Mouse (Mus musculus) liver, adult 2 months (tissue): ENCODE measurements around the gene Tlr9. TPM values are rescaled to one million over a fixed set of nuclear protein-coding genes. Genes with fewer than 3 reads are reported as not detected.
A peak's percentile ranks its signal among the peaks of the same experiment; 100 is the strongest.

Experiments
- DNase-seq: peaks from one replicate; pipeline ENCODE4 v3.0.0-alpha.2; 2011; ENCODE audit warnings: low read depth, low spot score; ENCODE audit errors: extremely low read depth
- H3K27ac ChIP-seq: fragments of 200-500 bp; replicated peaks from 2 replicates; pipeline ENCODE4 v1.5.1; 2012; ENCODE audit warnings: low read depth, mild to moderate bottlenecking, control low read depth, inconsistent platforms, low read length; ENCODE audit not compliant: insufficient read depth
- H3K27me3 ChIP-seq: fragments of 200-500 bp; 2 replicates; pipeline ENCODE4 v1.6.1; 2012; ENCODE audit warnings: mild to moderate bottlenecking, moderate library complexity, low read length, inconsistent platforms; ENCODE audit not compliant: control insufficient read depth, insufficient read depth
- H3K36me3 ChIP-seq: fragments of 200-500 bp; 2 replicates; pipeline ENCODE4 v1.6.1; 2012; ENCODE audit warnings: low read length, inconsistent platforms; ENCODE audit not compliant: control insufficient read depth, insufficient read depth
- H3K4me1 ChIP-seq: fragments of 200-500 bp; 2 replicates; pipeline ENCODE4 v1.6.1; 2011; ENCODE audit warnings: low read length; ENCODE audit not compliant: control insufficient read depth, insufficient read depth
- H3K4me3 ChIP-seq: fragments of 200-500 bp; 2 replicates; pipeline ENCODE4 v1.5.1; 2011; ENCODE audit warnings: low read depth, mild to moderate bottlenecking, control low read depth, low read length, moderate library complexity; ENCODE audit not compliant: insufficient read depth
- H3K79me2 ChIP-seq: fragments of 200-500 bp; 2 replicates; pipeline ENCODE4 v1.6.1; 2012; ENCODE audit warnings: inconsistent platforms, mild to moderate bottlenecking, low read length, moderate library complexity; ENCODE audit not compliant: control insufficient read depth, insufficient read depth
- H3K9ac ChIP-seq: fragments of 200-500 bp; 2 replicates; pipeline ENCODE4 v1.6.1; 2012; ENCODE audit warnings: low read depth, mild to moderate bottlenecking, control low read depth, inconsistent platforms, low read length
- CTCF ChIP-seq: fragments of 200-500 bp; IDR thresholded peaks from 2 replicates; pipeline ENCODE4 v1.5.1; 2011; ENCODE audit warnings: low read depth, low read length, control low read depth
- POLR2A ChIP-seq: fragments of 200-500 bp; IDR thresholded peaks from 2 replicates; pipeline ENCODE4 v1.6.1; 2011; ENCODE audit warnings: low read length, control low read depth; ENCODE audit not compliant: insufficient read depth; ENCODE audit errors: extremely low read depth
- WGBS: fragments of 180-500 bp; shearing (Covaris S2); methylation state at CpG from one replicate; pipeline ENCODE4 v1.1.7; 2018; 5-methylcytosine and 5-hydroxymethylcytosine counted together
- polyA plus RNA-seq: library from polyadenylated mRNA; depleted of rRNA; stranded (reverse); fragments of >200 nt; gene quantifications from 2 replicates; pipeline ENCODE4 v1.2.3, GENCODE M21; 2012
- total RNA-seq: library from RNA; depleted of rRNA; stranded (reverse); fragments of >200 nt; gene quantifications from 2 replicates; pipeline ENCODE4 v1.2.3, GENCODE M21; 2014

Tlr9 gene
- total and polyA plus RNA-seq, 2 experiments, result 0.18 to 0.61 TPM

- no peak for TF ChIP-seq CTCF
- no peak for TF ChIP-seq POLR2A
- Histone ChIP-seq H3K79me2 (no peaks in the 10 kb centered on the region), H3K9ac (peak overlapping the region; percentile 33; the same call in 1 of the 2 replicates), H3K27me3 (no peaks in the 10 kb centered on the region), H3K36me3 (no peaks in the 10 kb centered on the region), H3K4me1 (peaks cover 41% of the 10 kb centered on the region), H3K4me3 (no peak overlapping the region), H3K27ac (peak overlapping the region; percentile 93)
- DNase-seq, result peak; percentile 96
- 21% methylated on average over 9 of the region's 9 CpGs for WGBS
These were observed 41.1 kb downstream of the Tlr9 start for GRCm38 (mm10) chr9:106263381-106263924.

- Histone ChIP-seq H3K36me3 (no peaks in the 10 kb centered on the region), H3K27me3 (no peaks in the 10 kb centered on the region), H3K4me1 (peaks cover 58% of the 10 kb centered on the region), H3K4me3 (no peak overlapping the region), H3K79me2 (no peaks in the 10 kb centered on the region), H3K9ac (peak overlapping the region; percentile 54), H3K27ac (peak overlapping the region; percentile 96)
- 26% methylated on average over 12 of the region's 12 CpGs for WGBS
- peak; percentile 99 for DNase-seq
- no peak for TF ChIP-seq CTCF
- no peak for TF ChIP-seq POLR2A
These were observed 43.1 kb downstream of the Tlr9 start for GRCm38 (mm10) chr9:106265358-106266075.

DNA sequence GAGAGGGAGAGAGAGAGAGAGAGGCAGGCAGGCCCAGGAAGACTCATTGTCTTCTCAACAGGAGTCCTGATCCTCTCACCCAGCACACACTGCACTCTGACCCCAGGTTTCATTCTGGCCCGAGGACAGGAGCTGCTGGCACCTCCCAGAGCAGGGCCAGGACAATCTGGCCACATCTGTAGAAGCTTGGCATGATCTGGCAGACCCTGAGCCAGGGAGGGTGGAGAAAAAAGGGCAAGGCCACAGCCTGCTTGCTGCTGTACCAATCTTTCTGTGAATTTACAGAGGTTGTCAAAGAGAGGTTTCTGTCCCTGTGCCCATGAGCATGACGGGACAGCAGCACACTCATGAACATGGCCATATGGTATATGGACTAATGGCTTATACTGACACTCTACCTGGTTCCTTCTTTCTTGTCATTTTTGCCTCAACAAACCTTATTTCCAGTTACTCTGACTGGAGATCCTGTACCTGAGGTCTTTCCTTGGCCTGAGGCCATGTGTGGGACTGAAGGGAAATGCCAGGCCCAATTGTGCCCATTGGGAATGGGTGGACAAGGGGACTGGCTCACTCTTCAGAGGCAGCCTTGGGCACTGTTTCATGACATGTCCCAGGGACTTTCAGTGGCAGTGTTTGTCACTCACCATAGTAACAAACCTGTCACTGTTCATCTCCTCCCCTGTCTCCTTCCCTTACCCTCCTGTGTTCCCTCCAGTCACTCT, 44.7 kb downstream of the Tlr9 start:
- Histone ChIP-seq H3K36me3 (no peaks in the 10 kb centered on the region), H3K79me2 (no peaks in the 10 kb centered on the region), H3K27me3 (no peaks in the 10 kb centered on the region), H3K4me3 (no peak overlapping the region), H3K27ac (peak overlapping the region; percentile 96), H3K4me1 (peaks cover 51% of the 10 kb centered on the region), H3K9ac (peak overlapping the region; percentile 66)
- no peak for TF ChIP-seq POLR2A
- TF ChIP-seq CTCF, result no peak
- 8% methylated on average over 2 of the region's 2 CpGs for WGBS
- peak; percentile 98 for DNase-seq

DNA sequence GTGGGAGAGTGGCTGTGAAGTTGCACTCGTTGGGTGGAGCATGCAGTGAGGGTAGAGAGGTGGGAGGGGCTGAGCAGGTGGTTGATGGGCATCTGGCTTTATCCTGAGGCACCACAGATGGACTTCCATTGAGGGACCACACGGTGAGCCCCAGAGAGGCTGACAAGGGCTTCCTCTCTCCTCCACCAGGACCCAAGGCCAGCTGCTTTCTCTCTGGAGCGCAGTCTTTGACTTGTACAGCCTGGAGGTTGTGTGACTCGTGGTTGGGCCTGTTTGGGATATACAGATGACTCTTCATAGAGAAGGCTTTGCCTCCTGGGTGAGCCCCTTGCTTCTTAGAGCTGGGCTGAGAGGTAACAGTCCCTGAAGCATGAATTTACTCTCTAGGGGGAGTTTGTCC, 46.0 kb downstream of the Tlr9 start:
- no peak for DNase-seq
- H3K27ac ChIP-seq, result peak overlapping the region; percentile 93
- no peak overlapping the region for H3K9ac ChIP-seq
- no peaks in the 10 kb centered on the region for H3K36me3 ChIP-seq
- no peak for TF ChIP-seq POLR2A
- TF ChIP-seq CTCF, result no peak
- H3K27me3 ChIP-seq, result no peaks in the 10 kb centered on the region
- H3K4me3 ChIP-seq, result no peak overlapping the region
- peaks cover 49% of the 10 kb centered on the region for H3K4me1 ChIP-seq
- 88% methylated on average over 4 of the region's 4 CpGs for WGBS
- no peaks in the 10 kb centered on the region for H3K79me2 ChIP-seq

GRCm38 (mm10) chr9:106269076-106269788, 46.8 kb downstream of the Tlr9 start:
- 66% methylated on average over 9 of the region's 9 CpGs for WGBS
- H3K27me3 ChIP-seq, result no peaks in the 10 kb centered on the region
- H3K9ac ChIP-seq, result peak overlapping the region; percentile 7; the same call in 1 of the 2 replicates
- TF ChIP-seq CTCF (no peak), POLR2A (no peak)
- H3K79me2 ChIP-seq, result no peaks in the 10 kb centered on the region
- no peak for DNase-seq
- H3K4me3 ChIP-seq, result no peak overlapping the region
- peak overlapping the region; percentile 97 for H3K27ac ChIP-seq
- H3K4me1 ChIP-seq, result peaks cover 54% of the 10 kb centered on the region
- no peaks in the 10 kb centered on the region for H3K36me3 ChIP-seq
